Mouse (Mus musculus) natural killer cell, adult 2 months (primary cell): ENCODE measurements at regions not wholly inside any gene's neighbourhood (a gene's known extent, or its start where the extent isn't known, plus 50 kb on each side); places are given as distances from the start of the nearest gene placed in this dataset.

Source experiments
- DNase-seq, 2 experiments: peaks; one replicate each; pipeline ENCODE4 v3.0.0; 2022; ENCODE audit warnings: low spot score in 2 of 2

GRCm38 (mm10) chr5:91198620-91199019 lies 59.2 kb downstream of the Areg start:
- DNase-seq: no peak

- DNase-seq: no peak
Observed at GRCm38 (mm10) chr5:91200448-91200847, 61.0 kb downstream of the Areg start.

GRCm38 (mm10) chr5:91204225-91205005 lies 65.0 kb downstream of the Areg start:
- DNase-seq: no peak

- no peak for DNase-seq
Observed at GRCm38 (mm10) chr5:91205350-91205880, 66.0 kb downstream of the Areg start.

- no peak for DNase-seq
Observed at GRCm38 (mm10) chr5:91206569-91207490, 67.4 kb downstream of the Areg start.

GRCm38 (mm10) chr5:91220174-91220573 lies 80.8 kb downstream of the Areg start:
- no peak for DNase-seq

- DNase-seq: no peak
Observed at GRCm38 (mm10) chr5:91241656-91242055, 102.3 kb downstream of the Areg start.

- DNase-seq: no peak
Observed at GRCm38 (mm10) chr5:91247444-91247843, 108.0 kb downstream of the Areg start.

- DNase-seq: no peak
Observed at GRCm38 (mm10) chr5:91261895-91262294, 122.5 kb downstream of the Areg start.

GRCm38 (mm10) chr5:91262526-91262925 lies 123.1 kb downstream of the Areg start:
- no peak for DNase-seq

GRCm38 (mm10) chr5:91270747-91271146 lies 131.3 kb downstream of the Areg start:
- DNase-seq: no peak

GRCm38 (mm10) chr5:91271416-91271815 lies 131.4 kb downstream of the Btc start:
- DNase-seq: no peak

GRCm38 (mm10) chr5:91274411-91274810 lies 128.4 kb downstream of the Btc start:
- DNase-seq: no peak

GRCm38 (mm10) chr5:91278466-91278865 lies 124.3 kb downstream of the Btc start:
- DNase-seq: peak in 1 of 2 experiments; percentile 3

GRCm38 (mm10) chr5:91279464-91279863 lies 123.3 kb downstream of the Btc start:
- DNase-seq: no peak

- DNase-seq: peak; percentile 6 to 15
Observed at GRCm38 (mm10) chr5:91282969-91283368, 119.8 kb downstream of the Btc start.

GRCm38 (mm10) chr5:91293073-91293472 lies 109.7 kb downstream of the Btc start:
- DNase-seq: no peak

- DNase-seq: no peak
Observed at GRCm38 (mm10) chr5:91294957-91295356, 107.8 kb downstream of the Btc start.

GRCm38 (mm10) chr5:91297068-91297467 lies 105.7 kb downstream of the Btc start:
- no peak for DNase-seq

- DNase-seq: no peak
Observed at GRCm38 (mm10) chr5:91302114-91302513, 100.7 kb downstream of the Btc start.

GRCm38 (mm10) chr5:91302943-91303342 lies 99.9 kb downstream of the Btc start:
- DNase-seq: no peak

GRCm38 (mm10) chr5:91303702-91304101 lies 99.1 kb downstream of the Btc start:
- no peak for DNase-seq
